Mouse (Mus musculus) embryonic facial prominence, embryonic 10.5 days (tissue): ENCODE measurements around the gene Eef1akmt3. TPM values are rescaled to one million over a fixed set of nuclear protein-coding genes. Genes with fewer than 3 reads are reported as not detected.
A peak's percentile ranks its signal among the peaks of the same experiment; 100 is the strongest.

ENCODE experiments used
- DNase-seq: peaks from one replicate; pipeline ENCODE4 v3.0.0-alpha.2; 2017; ENCODE audit warnings: low spot score
- H3K27ac ChIP-seq: fragments of 300-500 bp; sonication (generic); replicated peaks from 2 replicates; pipeline ENCODE4 v1.5.1; 2016; ENCODE audit warnings: mild to moderate bottlenecking
- H3K27me3 ChIP-seq: fragments of 300-500 bp; sonication (generic); replicated peaks from 2 replicates; pipeline ENCODE4 v1.6.1; 2016; ENCODE audit warnings: low read depth, mild to moderate bottlenecking; ENCODE audit not compliant: poor library complexity, severe bottlenecking
- H3K36me3 ChIP-seq: fragments of 300-500 bp; sonication (generic); replicated peaks from 2 replicates; pipeline ENCODE4 v1.6.1; 2016; ENCODE audit warnings: mild to moderate bottlenecking, moderate library complexity
- H3K4me1 ChIP-seq: fragments of 300-500 bp; sonication (generic); 2 replicates; pipeline ENCODE4 v1.6.1; 2016
- H3K4me3 ChIP-seq: fragments of 300-500 bp; sonication (generic); 2 replicates; pipeline ENCODE4 v1.5.1; 2016; ENCODE audit warnings: mild to moderate bottlenecking, moderate library complexity
- H3K9me3 ChIP-seq: fragments of 300-500 bp; sonication (generic); 2 replicates; pipeline ENCODE4 v1.6.1; 2016; ENCODE audit warnings: mild to moderate bottlenecking
- WGBS: fragments of 180-500 bp; shearing (Covaris S2); methylation state at CpG from one replicate; pipeline ENCODE4 v1.1.7; 2016; 5-methylcytosine and 5-hydroxymethylcytosine counted together
- polyA plus RNA-seq: library from polyadenylated mRNA; unstranded; fragments of >200 nt; fragmentation: Nextera tagmentation; extraction: Ambion mirVana; gene quantifications from 2 replicates; pipeline ENCODE4 v1.2.1, GENCODE M21; 2016

Gene Eef1akmt3
- 0.27 and 0.29 TPM in 2 replicates for polyA plus RNA-seq

DNA sequence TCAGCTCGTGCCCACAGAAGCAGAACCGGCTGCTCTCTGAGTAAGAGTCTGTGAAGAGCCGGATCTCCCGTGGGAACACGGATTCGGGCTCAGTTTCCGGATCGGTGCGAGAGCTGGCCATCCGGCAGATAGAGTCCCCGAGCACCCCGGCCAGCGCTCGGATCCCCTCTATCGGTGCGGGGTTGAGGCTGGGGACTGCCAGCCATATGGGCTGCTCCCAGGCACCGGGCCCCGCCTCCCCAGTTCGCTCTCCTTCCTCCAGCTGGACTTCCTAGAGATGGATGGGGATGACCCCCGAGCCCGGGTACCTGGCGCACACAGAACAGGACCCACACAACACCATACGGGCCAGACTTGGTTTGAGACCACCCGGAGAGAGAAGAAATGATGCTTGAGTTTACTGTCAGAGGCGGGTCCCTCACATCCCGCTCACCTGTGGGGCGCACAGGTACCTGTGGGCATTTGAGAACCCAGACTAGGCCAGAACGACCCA lies at the start of gene Eef1akmt3, which contains the start of gene Mettl1:
Eef1akmt3 (minus strand) TSS at position 240 of the 493 bp plus-strand sequence.
Mettl1 (plus strand) TSS at position 141 of the 493 bp plus-strand sequence.
- H3K4me3 ChIP-seq = peak within 1 kb of the TSS; percentile 93
- peaks cover 19% of the 10 kb centered on the region for H3K27me3 ChIP-seq
- DNase-seq = peak; percentile 70
- H3K4me1 ChIP-seq = peaks cover 23% of the 10 kb centered on the region
- WGBS = under 1% methylated on average over 28 of the region's 28 CpGs
- peak within 1 kb of the TSS; percentile 92 for H3K27ac ChIP-seq
- H3K9me3 ChIP-seq = no peaks in the 10 kb centered on the region
- H3K36me3 ChIP-seq = peaks cover 27% of the 10 kb centered on the region

DNA sequence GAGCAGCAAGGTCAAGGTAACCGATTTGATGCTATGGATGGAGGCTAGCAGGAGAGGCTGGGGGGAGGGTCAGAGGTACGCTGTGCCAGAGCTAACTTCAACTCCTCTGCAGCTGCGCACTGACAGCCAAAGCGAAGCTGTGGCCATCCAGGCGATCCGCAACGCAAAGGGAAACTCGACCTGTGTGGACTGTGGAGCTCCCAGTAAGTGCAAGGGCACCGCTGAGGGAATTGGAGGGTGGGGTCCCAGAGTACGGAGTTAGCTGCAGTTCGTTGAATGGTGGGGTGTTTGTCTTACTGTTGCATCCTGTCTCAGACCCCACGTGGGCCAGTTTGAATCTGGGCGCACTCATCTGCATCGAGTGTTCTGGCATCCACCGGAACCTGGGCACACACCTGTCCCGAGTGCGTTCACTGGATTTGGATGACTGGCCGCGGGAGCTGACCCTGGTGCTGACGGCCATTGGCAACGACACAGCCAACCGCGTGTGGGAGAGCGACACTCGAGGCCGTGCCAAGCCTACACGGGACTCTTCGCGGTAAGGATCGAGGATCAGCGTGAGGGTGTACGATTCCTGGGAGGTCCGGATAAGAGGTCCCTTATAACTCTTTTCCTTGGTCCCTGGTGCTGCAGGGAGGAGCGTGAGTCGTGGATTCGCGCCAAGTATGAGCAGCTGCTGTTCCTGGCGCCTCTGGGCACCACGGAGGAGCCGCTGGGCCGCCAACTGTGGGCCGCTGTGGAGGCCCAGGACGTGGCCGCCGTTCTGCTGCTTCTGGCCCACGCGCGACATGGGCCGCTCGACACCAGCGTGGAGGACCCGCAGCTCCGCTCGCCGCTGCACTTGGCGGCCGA lies 49.5 kb upstream of the Eef1akmt3 start:
- WGBS = 9% methylated on average over 57 of the region's 57 CpGs
- peak; percentile 63 for DNase-seq
- Histone ChIP-seq H3K4me3 (peak overlapping the region; percentile 35), H3K4me1 (peaks cover 26% of the 10 kb centered on the region), H3K27ac (no peak overlapping the region), H3K9me3 (no peaks in the 10 kb centered on the region), H3K36me3 (peaks cover 13% of the 10 kb centered on the region), H3K27me3 (peaks cover 83% of the 10 kb centered on the region)

DNA sequence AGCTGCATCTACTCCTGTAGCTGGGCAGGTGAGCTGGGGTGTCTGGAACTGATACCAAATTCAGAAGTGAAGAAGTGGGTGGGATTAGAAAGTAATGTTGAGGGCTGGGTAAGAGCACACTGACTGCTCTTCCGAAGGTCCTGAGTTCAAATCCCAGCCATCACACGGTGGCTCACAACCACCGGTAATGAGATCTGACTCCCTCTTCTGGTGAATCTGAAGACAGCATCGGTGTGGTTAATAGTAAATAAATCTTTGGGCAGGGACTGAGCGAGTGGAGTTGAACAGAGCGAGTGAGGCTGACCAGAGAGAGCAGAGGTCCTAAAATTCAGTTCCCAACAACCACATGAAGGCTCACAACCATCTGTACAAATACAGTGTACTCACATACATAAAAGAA lies 44.3 kb upstream of the Eef1akmt3 start:
- Histone ChIP-seq H3K4me3 (no peak overlapping the region), H3K27me3 (peaks cover 91% of the 10 kb centered on the region), H3K27ac (no peak overlapping the region), H3K9me3 (no peaks in the 10 kb centered on the region), H3K4me1 (peaks cover 26% of the 10 kb centered on the region), H3K36me3 (no peaks in the 10 kb centered on the region)
- 78% methylated on average over 6 of the region's 6 CpGs for WGBS
- DNase-seq = no peak

DNA sequence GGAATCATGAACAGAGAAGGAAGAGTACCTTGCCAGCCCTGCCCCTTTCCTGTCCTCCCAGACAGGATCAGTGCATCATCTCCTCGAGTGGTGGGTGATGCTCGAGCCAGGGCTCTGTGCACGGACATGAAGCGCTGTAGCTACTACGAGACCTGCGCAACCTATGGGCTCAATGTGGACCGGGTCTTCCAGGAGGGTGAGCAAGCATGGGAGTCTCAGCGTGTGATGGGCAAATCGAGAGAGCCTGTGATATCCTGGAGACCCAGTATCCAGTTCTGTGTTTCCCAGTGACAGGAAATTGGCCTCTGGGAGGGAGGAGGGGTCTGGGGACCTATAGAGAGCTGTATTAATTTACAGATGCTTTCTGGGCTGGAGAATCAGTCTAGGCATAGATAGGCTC lies 43.7 kb upstream of the Eef1akmt3 start:
- Histone ChIP-seq H3K27me3 (peaks cover 91% of the 10 kb centered on the region), H3K4me1 (peaks cover 26% of the 10 kb centered on the region), H3K9me3 (no peaks in the 10 kb centered on the region), H3K4me3 (no peak overlapping the region), H3K27ac (no peak overlapping the region), H3K36me3 (no peaks in the 10 kb centered on the region)
- WGBS = 81% methylated on average over 9 of the region's 9 CpGs
- DNase-seq = no peak

DNA sequence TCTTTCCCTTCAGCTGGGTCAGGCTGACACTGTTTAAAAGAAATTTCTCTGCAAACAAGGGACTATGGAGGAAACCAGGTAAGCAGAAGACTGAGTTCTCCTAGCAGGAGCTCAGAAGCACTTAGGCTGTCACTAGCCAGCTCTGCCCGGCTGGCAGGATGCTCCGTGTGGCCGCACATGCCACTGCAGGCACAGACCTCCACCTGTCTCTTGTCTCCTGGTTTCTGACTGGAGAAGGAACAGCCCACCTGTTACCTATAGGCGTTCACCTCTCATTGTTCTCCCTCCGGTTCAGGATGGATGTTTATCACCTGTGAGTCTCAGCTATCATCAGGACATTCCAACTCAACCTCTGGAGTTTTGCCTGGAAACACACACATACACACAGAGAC lies 42.6 kb upstream of the Eef1akmt3 start:
- H3K4me1 ChIP-seq = peaks cover 37% of the 10 kb centered on the region
- no peak overlapping the region for H3K27ac ChIP-seq
- no peaks in the 10 kb centered on the region for H3K36me3 ChIP-seq
- 54% methylated on average over 5 of the region's 5 CpGs for WGBS
- H3K9me3 ChIP-seq = no peaks in the 10 kb centered on the region
- no peak for DNase-seq
- H3K4me3 ChIP-seq = no peak overlapping the region
- peaks cover 91% of the 10 kb centered on the region for H3K27me3 ChIP-seq

DNA sequence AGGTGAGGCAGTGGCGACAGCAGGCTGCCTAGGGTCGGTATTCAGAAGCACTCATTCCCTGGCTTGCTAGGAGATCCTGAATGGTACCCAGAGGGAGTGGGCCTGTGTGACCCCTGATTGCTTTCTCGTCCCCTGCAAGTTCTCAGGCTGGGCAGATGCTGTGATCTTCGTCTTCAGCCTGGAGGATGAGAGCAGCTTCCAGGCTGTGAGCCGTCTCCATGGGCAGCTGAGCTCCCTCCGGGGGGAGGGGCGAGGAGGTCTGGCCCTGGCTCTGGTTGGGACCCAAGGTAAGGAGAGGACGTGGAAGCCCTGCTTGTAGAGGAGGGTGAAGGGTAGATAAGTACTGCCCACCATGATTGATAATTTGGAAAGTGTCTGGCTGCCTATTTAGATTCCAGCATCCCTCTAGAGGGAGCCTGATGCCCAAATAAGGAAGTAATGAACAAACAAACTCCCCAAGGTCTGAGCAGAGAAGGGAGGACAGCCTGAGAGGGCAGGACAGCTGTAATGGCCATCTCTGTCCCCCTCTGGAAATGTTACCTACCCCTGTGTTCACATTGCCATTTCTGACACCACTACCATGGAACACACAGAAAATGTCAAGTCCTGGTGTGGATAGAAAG lies 42.1 kb upstream of the Eef1akmt3 start:
- Histone ChIP-seq H3K4me3 (0 out of 2 replicates have a peak overlapping the region, but pooled peaks have one; percentile 3), H3K9me3 (no peaks in the 10 kb centered on the region), H3K4me1 (peaks cover 43% of the 10 kb centered on the region), H3K27me3 (peaks cover 91% of the 10 kb centered on the region), H3K36me3 (no peaks in the 10 kb centered on the region), H3K27ac (no peak overlapping the region)
- no peak for DNase-seq
- WGBS = 32% methylated on average over 8 of the region's 8 CpGs

DNA sequence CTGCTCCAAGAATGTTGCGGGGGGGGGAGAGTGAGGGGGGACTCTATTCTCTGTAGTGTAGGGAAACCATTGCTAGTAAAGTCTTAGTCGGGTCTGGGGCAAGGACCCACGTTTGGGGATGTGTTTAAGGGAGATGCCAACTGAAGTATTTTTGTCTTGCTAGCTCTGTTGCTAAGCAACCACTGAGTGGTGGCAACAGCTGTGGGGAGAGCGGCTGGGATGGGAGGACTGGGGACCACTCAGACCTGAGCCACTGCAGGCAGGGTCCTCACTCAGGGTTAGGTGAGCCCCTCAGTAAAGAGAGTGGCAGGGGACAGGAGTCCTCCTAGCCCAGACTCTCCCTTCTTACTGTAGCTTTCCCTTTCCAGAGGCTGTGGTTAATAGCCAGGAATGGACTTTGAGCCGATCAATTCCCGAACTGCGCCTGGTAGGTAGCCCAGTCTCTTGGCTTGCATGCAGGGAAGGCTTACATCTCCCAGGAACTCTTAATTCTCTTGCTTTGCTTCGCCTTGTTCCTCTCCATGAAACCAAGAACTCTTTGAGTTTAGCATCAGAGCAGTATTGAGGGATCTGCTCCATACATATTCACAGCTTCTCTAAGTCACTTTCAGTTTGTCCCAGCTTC lies 40.8 kb upstream of the Eef1akmt3 start:
- peak overlapping the region; percentile 72; the same call in 1 of the 2 replicates for H3K4me3 ChIP-seq
- 33% methylated on average over 8 of the region's 8 CpGs for WGBS
- DNase-seq = peak; percentile 64
- H3K27me3 ChIP-seq = peaks cover 91% of the 10 kb centered on the region
- no peaks in the 10 kb centered on the region for H3K9me3 ChIP-seq
- H3K36me3 ChIP-seq = no peaks in the 10 kb centered on the region
- no peak overlapping the region for H3K27ac ChIP-seq
- H3K4me1 ChIP-seq = peaks cover 52% of the 10 kb centered on the region

DNA sequence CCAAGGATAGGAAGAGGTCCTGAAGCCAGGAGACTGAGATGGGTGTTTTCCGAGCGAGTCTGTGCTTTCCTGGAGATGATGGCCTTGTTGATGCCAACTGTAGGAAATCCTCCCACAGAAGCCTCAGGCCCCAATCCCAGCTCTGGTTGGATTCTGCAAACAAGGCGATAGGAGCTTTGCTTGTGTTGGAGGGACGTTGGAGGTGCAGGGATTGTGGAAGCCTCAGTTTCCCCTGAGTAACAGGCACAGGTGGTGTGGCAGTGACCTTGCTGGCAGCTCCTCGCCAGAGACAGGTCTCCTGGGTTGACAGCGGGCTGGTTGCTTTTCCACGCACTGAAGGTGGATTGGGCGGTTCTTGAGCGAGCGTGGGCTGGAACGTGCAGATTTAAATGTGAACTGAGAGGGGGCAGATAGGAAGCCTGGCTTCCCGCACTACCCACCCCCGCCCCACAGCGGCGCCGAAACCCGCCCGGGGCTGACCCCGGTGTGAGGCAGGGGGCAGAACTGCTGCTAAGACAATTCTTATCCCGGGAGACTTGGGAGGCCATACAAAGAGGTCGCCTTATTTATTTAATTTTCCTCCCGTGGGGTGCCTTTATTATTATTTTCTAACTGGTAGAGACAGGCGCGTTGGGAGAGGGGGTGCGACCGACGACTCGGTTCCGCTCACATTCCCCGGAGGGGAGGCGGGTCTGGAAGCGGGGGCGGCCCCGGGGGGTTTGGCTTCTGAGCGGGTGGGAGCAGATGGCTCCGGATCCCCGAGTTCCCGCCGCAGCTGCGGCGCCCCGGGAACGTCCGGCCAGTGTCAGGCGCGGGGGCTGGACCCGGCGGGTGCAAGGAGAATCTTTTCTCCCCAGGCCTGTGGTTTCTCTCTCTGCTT lies 39.8 kb upstream of the Eef1akmt3 start:
- no peaks in the 10 kb centered on the region for H3K9me3 ChIP-seq
- peaks cover 56% of the 10 kb centered on the region for H3K4me1 ChIP-seq
- peaks cover 93% of the 10 kb centered on the region for H3K27me3 ChIP-seq
- no peaks in the 10 kb centered on the region for H3K36me3 ChIP-seq
- no peak overlapping the region for H3K27ac ChIP-seq
- whole genome bisulfite sequencing = 3% methylated on average over 48 of the region's 48 CpGs
- peak; percentile 44 for DNase-seq
- H3K4me3 ChIP-seq = peak overlapping the region; percentile 72

DNA sequence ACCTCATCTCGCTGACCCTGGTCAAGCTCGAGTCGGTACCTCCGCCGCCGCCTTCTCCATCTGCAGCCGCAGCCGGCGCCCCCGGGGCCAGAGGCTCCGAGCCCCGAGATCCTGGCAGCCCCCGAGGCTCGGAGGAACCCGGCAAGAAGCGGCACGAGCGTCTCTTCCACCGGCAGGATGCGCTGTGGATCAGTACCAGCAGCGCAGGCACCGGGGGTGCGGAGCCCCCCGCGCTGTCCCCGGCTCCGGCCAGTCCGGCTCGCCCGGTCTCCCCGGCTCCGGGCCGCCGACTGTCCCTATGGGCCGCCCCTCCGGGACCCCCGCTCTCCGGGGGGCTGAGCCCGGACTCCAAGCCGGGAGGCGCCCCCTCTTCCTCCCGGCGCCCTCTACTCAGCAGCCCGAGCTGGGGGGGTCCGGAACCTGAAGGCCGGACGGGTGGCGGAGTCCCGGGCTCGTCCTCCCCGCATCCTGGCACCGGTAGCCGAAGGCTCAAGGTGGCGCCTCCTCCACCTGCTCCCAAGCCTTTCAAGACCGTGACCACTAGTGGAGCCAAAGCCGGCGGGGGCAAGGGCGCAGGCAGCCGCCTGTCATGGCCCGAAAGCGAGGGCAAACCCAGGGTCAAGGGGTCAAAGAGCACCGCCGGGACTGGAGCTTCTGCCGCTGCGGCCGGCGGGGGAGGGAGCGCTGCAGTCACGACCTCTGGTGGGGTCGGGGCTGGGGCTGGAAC lies 38.5 kb upstream of the Eef1akmt3 start:
- no peaks in the 10 kb centered on the region for H3K36me3 ChIP-seq
- no peaks in the 10 kb centered on the region for H3K9me3 ChIP-seq
- H3K27me3 ChIP-seq = peaks cover 100% of the 10 kb centered on the region
- peaks cover 65% of the 10 kb centered on the region for H3K4me1 ChIP-seq
- DNase-seq = peak; percentile 60
- H3K4me3 ChIP-seq = peak overlapping the region; percentile 72
- WGBS = 1% methylated on average over 70 of the region's 70 CpGs
- peak overlapping the region; percentile 71 for H3K27ac ChIP-seq

DNA sequence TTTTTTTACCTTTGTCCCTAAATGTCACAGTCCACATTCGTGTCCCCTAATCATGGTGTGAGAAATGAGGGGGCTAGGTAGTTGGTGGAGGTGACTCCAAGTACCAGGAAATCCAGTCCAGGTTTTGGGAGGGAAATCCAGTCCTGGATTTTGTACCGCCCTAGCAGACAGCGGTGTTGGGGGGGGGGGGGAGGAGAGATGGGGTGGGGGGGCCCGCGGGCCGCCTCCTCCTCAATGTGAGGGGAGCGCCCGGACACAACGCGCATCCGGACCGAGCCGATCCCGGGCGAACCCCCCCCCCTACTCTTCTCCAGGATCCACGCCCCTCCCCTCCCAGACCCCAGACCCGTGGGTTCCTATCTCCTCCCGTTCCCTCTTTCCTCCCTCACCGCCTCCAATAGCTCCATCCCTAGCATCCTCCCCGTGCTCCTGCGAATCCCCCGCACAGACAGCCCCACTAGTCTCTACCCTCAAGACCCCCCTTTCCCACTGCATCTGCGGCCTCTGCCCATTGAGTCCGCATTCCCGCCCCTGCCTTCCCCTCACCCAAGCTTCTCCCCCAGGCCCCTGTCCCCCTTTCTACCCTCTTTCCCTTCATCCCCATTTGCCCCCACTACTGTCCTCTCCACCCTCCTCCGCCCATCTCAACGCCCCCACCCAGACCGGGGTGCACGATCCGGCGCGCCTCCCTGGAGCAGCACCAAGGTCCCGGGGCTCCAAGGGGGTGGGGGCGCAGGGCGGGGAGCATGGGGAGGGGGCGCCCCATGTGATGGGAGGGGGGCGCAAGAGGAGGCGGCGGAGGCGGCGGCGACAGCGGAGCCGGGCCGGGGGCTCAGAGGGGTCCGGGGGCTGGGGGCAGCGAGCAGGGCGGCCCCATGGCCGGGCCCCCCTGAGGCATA lies 37.6 kb upstream of the Eef1akmt3 start:
- under 1% methylated on average over 48 of the region's 49 CpGs for WGBS
- H3K27ac ChIP-seq = peak overlapping the region; percentile 71
- H3K27me3 ChIP-seq = peaks cover 92% of the 10 kb centered on the region
- H3K4me3 ChIP-seq = peak overlapping the region; percentile 72
- H3K9me3 ChIP-seq = no peaks in the 10 kb centered on the region
- H3K36me3 ChIP-seq = no peaks in the 10 kb centered on the region
- DNase-seq = peak; percentile 77
- H3K4me1 ChIP-seq = peaks cover 65% of the 10 kb centered on the region
